Mouse (Mus musculus): ENCODE measurements around the gene Polr3b.

Gene Polr3b

DNA sequence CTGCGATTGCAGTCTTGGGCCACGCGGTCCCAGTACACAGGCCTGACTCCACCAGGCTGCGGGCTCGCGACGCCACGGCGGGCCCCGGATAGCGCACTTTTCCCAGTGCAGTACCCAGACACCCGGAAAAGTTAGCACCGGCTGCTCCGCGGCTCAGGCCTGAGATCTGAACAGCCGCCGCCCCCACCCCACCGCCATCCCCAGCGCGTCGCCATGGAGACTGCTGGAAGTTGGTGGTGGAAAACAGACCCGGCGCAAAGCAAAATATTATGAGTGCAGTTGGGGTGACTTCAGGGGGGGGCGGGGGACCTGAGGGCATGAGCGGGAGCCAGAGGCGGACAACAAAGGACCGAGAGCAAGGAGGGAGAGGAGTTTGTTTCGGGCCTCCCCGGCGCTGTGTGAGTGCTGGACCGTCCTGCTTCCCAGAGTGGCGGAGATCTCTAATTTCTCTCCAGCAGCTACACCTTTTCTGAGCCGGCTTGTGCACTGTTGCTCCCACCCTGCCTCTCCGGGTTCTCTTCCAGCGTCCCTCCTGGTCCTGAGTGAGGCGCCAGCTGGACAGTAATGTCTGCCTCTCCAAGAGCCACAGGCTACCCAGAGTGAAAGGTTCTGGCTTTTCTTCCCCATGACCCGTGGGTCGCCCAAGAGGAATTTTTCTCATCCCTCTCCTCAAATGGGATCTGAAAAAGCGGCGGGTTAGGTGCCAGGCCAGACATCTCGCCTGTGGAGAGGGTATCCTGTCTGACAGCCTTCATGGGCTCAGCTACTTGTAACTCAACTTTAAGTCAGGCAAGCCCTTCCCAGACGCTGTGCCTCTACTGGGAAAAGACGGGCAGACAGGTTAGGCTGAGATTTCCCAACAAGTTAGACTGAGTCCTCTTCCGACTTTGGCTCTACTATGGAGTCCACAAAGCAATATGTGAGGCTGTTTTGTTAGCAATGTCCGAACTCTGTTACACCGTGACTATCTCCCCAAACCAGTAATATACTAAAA lies 138.3 kb downstream of the Polr3b start:
- DNase-seq (ENCODE audit: low spot score), result no peak

DNA sequence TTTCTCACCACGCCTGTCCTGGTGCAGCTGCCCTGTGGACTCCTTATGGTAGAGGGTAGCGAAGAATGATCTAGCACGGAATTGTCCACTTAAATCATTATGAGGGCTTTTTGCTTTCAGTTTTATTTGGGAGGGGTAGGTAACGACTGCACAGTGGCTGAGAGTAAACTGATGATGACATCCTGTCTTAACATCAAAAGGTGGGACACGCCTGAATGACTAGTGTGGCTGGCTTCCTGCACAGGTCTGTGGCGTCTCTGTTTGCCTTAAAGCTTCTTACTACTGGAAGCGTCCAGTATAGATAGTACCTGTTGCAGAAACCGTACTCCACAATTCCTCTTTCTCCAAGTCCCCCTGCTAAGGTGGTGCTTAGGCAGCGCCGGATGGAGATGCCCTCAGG lies 146.7 kb downstream of the Polr3b start:
- no peak for DNase-seq (ENCODE audit: low spot score)

DNA sequence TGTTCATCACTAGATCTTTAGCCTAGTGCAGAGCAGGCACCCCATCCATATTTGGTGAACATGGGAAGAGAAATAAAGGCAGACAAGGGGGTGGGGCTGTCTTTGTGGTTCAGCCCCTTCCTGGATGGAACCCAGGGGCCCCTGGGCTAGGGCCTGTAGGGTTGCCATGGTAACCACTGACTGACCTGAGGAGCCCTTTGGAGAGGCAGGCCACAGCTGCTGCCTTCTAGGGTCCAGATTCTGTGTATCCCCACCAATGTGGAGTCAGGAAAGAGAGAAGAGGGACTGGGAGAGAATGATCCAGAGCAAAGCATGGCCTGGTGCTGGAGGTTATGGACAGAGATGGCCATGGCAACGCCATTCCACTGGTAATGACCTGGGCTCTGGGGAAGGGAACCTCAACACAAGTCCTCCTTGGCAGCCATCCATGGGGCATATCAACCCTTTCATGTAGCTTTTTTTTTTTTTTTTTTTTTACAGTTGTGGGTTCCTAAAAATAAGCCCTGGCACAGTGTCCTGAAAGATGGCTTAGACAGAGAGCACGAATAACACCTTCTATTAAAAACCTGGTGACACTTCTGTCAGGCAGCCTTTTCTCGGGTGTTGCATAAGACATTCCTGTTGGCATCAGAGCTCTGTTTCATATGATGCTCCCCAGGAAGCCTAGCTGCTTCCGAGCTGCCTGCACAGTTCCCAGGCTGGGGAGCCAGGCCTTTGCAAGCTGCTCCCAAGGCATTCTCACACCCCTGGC lies 150.5 kb downstream of the Polr3b start:
- no peak for DNase-seq (ENCODE audit: low spot score)

GRCm38 (mm10) chr10:84773889-84774288 lies 151.8 kb downstream of the Polr3b start:
- DNase-seq (ENCODE audit: low spot score), result no peak

GRCm38 (mm10) chr10:84774573-84774972 lies 152.5 kb downstream of the Polr3b start:
- DNase-seq (ENCODE audit: low spot score), result no peak

Data from ovary, postnatal 14 days (tissue).